Mouse (Mus musculus) brown adipose tissue, adult 24 weeks (tissue): ENCODE measurements around the gene Gm10681. TPM values are rescaled to one million over a fixed set of nuclear protein-coding genes. Genes with fewer than 3 reads are reported as not detected.
"Not testable (repeated sequence)": the region's sequence is repeated elsewhere in the genome, so short reads cannot be mapped to it uniquely, and the experiment has no call there.

Experiments used
- H3K27ac ChIP-seq: fragments of 200-500 bp; replicated peaks from 2 replicates; pipeline ENCODE4 v1.5.1; 2012; ENCODE audit warnings: low read depth, mild to moderate bottlenecking, low read length
- H3K4me1 ChIP-seq: fragments of 200-500 bp; 2 replicates; pipeline ENCODE4 v1.6.1; 2012; ENCODE audit warnings: low read length, mixed read lengths; ENCODE audit not compliant: control insufficient read depth, insufficient read depth, insufficient read length
- H3K4me3 ChIP-seq: fragments of 200-500 bp; 2 replicates; pipeline ENCODE4 v1.5.1; 2012; ENCODE audit warnings: low read depth, mild to moderate bottlenecking, low read length, moderate library complexity; ENCODE audit not compliant: insufficient read depth
- polyA plus RNA-seq: library from polyadenylated mRNA; stranded (reverse); fragments of >200 nt; gene quantifications from 2 replicates; pipeline ENCODE4 v1.2.4, GENCODE M21; 2012; ENCODE audit not compliant: missing spikeins, insufficient read depth, insufficient read length

Gene Gm10681
- polyA plus RNA-seq, 1 experiment: not detected

DNA sequence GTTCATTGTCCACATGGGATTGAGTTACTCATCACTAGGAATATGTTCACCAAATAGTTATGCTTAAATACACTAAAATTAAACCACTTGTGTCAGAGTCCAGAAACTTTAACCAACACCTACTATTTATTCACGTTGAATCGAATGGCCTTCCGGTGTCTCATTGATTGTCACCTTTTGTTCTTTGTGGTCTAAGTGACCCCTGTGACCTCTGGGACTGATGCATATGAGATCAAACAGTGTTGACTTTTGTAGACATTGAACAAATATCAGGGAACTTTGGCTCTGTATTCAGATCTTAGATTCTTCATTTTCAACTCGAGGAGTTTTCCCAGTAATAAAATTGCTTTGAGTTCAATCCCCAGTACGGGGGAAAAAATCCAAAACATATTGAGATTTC is 27.9 kb downstream of the Gm10681 start:
- not testable (repeated sequence) for H3K4me1 ChIP-seq, H3K4me3 ChIP-seq, H3K27ac ChIP-seq

DNA sequence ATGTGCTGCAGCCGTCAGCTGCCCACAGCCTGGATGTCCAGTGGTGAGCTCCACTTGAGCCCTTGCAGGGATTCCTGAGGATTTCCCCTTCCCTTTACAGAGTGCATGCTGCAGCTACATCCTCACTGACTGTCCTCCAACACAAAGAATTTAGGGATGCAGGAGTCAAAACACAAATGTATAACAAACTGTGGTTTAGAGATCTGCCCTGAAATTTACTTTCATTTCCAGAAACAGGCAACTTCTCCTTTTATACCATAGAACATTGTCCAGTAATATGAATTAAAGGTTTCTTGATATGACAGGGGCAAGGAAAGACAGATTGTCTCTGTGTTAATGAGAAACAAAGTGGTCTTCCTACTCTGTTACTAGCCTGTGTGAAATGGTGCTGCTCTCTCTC is 37.8 kb downstream of the Gm10681 start:
- H3K27ac ChIP-seq, H3K4me3 ChIP-seq, H3K4me1 ChIP-seq: not testable (repeated sequence)

DNA sequence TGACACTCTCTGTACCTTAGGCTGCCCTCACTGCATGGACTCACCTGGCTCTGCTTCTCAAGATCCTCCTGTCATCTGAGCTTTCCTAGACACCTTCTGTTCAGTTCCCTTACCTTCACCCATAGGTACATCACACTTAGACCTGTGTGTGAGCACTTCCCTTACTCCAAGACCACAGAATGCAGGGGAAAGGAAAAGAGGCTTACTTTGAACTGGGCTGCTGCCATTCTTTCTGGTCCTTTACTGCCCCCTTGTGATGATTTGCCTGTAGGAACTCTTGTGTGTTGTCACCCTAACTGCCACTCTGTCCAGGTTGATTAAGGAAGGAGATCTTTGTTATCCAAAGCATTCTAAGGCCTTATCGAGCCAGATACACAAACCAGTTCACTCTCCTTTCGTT is 38.4 kb downstream of the Gm10681 start:
- H3K27ac ChIP-seq, H3K4me1 ChIP-seq, H3K4me3 ChIP-seq: not testable (repeated sequence)

DNA sequence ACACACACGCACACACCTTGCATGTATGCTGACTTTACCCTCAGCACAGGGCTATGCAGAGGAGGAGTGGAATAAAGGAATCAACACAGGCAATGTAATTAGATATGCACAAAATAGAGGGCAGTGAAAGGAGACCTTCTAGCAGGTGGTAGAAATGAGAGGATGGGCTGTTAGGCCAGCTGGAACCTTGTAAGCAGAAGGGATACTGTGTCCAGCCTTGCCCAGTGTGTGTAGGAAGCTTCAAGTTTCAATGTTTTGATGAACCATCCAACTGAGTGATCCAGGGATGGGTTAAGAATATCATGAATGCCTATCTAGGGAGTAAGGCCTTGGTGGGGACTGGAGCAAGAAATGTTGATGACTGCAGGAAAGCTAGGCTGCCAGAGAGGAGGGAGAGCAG is 40.1 kb downstream of the Gm10681 start:
- H3K4me1 ChIP-seq, H3K4me3 ChIP-seq, H3K27ac ChIP-seq: not testable (repeated sequence)

DNA sequence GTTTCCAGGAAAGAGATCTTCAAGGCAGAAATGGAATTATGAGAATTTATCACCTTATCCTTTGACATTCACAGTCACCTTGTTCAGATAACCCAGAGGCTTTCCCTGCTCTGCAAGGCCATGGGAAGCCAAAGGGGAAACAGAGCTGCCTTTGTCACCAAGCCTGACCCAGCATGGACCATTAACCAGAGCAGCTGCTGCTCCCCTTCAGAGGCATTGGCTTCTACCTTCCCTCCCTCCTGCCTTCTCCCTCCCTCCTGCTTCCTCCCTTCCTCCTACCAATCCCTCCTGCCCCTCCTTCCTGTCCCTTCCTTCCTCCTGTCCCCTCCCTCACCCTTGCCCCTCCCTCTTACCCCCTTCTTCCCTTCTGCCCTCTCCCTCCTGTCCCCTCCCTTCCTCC is 41.0 kb downstream of the Gm10681 start:
- not testable (repeated sequence) for H3K27ac ChIP-seq, H3K4me1 ChIP-seq, H3K4me3 ChIP-seq

DNA sequence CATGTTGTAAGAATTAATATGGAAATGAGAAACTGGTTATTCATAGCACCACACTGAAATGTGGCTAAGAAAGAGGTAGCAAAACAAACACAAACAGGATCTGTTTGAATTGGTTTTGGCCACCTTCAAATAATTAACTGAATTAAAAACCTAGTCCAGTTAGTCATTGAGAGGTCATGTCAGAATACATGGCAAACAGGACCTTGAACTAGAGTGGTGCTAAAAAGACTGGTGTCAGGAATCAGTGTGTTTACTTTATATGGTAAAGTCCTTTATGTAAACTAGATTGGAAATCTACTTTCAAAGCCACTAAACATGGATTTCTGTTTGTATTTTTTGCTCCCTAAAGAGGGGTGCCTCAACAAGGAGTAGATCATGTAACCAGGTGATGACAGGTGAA is 63.6 kb downstream of the Gm10681 start:
- not testable (repeated sequence) for H3K4me3 ChIP-seq, H3K4me1 ChIP-seq, H3K27ac ChIP-seq

DNA sequence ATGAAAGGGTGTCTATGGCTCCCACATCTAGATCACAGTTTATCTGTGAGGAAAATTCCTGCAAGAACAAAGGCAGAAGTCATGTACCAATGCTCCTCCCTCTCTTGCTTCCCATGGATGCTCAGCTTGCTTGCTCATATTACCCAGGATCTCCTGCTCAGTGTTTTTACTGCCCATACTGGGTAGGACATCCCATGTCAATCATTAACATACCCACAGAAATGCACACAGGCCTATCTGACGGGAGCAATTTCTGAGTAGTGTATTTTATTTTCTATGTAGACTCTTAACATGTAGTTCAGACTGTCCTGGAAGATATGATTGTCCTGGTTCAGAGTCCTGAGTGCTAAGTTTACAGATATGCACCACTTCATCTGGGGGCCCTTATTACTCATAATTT is 64.1 kb downstream of the Gm10681 start:
- not testable (repeated sequence) for H3K27ac ChIP-seq, H3K4me3 ChIP-seq, H3K4me1 ChIP-seq

DNA sequence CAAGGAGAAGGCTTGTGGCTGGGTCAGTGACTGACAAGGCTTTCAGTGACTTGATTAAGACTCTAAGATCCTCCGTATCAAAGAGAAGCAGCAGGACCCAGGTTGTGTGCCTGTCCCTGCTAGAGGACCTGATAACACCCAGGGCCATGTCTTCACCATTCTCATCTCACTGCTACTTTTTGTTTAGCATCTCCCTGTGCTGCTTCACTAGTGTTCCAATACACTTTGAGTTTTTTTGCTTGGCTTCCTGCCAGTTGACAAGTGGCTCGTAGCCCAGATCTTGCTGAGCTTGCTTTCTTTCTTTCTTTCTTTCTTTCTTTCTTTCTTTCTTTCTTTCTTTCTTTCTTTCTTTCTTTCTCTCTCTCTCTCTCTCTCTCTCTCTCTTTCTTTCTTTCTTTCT is 65.8 kb downstream of the Gm10681 start:
- H3K4me1 ChIP-seq, H3K4me3 ChIP-seq, H3K27ac ChIP-seq: not testable (repeated sequence)

DNA sequence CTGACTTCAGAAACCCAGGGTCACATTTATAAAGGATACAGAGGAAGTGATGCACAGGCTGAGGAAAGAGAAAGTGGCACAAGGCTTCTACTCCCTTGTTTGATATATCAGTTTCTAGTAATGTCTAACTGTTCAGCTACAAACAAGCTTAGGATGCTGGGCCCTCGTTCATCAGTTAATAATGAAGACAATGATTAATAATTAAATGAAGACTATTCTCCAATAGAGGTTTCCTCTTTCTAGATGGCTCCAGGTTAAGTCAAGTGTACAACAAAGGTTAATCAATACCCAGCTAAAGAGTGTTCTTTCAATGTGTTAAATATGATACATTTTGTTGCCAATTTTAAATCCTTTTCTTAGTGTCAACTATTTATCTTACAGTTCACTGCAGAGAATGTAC is 78.2 kb downstream of the Gm10681 start, which contains the start of gene Hsd3b4:
Hsd3b4 (minus strand) TSS at position 101 of the 400 bp plus-strand sequence.
- not testable (repeated sequence) for H3K27ac ChIP-seq, H3K4me3 ChIP-seq, H3K4me1 ChIP-seq

DNA sequence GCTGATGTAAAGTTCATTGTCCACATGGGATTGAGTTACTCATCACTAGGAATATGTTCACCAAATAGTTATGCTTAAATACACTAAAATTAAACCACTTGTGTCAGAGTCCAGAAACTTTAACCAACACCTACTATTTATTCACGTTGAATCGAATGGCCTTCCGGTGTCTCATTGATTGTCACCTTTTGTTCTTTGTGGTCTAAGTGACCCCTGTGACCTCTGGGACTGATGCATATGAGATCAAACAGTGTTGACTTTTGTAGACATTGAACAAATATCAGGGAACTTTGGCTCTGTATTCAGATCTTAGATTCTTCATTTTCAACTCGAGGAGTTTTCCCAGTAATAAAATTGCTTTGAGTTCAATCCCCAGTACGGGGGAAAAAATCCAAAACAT is 81.4 kb downstream of the Gm10681 start:
- H3K4me1 ChIP-seq: not testable (repeated sequence)

More for the DNA sequence above, 81.4 kb downstream of the Gm10681 start:
- not testable (repeated sequence) for H3K4me3 ChIP-seq, H3K27ac ChIP-seq

Other genes with a start within 250 kb of the Gm10681 start
- gene Phgdh, start 248.8 kb downstream of the Gm10681 start, polyA plus RNA-seq: 21.5 and 44.2 TPM in 2 replicates
- gene Zfp697, start 206.3 kb downstream of the Gm10681 start, polyA plus RNA-seq: 3.3 and 5.7 TPM in 2 replicates
- gene Gm4450, start 131.7 kb downstream of the Gm10681 start, polyA plus RNA-seq: not detected in 2 replicates
- not detected in 2 replicates for gene Hsd3b4, start 78.3 kb downstream of the Gm10681 start, polyA plus RNA-seq
- not detected in 2 replicates for gene Hsd3b5, start 41.4 kb upstream of the Gm10681 start, polyA plus RNA-seq
- not detected in 2 replicates for gene Hsd3b2, start 135.7 kb upstream of the Gm10681 start, polyA plus RNA-seq
- not detected in 2 replicates for gene Hsd3b3, start 174.3 kb upstream of the Gm10681 start, polyA plus RNA-seq
- not detected in 2 replicates for gene Hsd3b6, start 225.6 kb upstream of the Gm10681 start, polyA plus RNA-seq